Mouse (Mus musculus) adrenal gland, postnatal 0 days (tissue): ENCODE results near the gene Helb. TPM values are rescaled to one million over a fixed set of nuclear protein-coding genes. Genes with fewer than 3 reads are reported as not detected.

Experiments
- polyA plus RNA-seq: library from polyadenylated mRNA; unstranded; fragments of >200 nt; fragmentation: Nextera tagmentation; extraction: Ambion mirVana; gene quantifications from 2 replicates; pipeline ENCODE4 v1.2.1, GENCODE M21; 2015

The Helb gene
- polyA plus RNA-seq, result 3.5 and 5.3 TPM in 2 replicates

GRCm38 (mm10) chr10:120112507-120113396 is at the start of gene Helb:
Gene Helb (minus strand): TSS chr10:120112987.

Other genes starting within 250 kb of the Helb start
- 202 and 290 TPM in 2 replicates for gene Tmbim4, start 88.6 kb upstream of the Helb start, polyA plus RNA-seq
- 3.2 and 3.5 TPM in 2 replicates for gene Irak3, start 89.1 kb upstream of the Helb start, polyA plus RNA-seq
- 42.4 and 46.1 TPM in 2 replicates for gene Llph, start 114.1 kb upstream of the Helb start, polyA plus RNA-seq